Mouse (Mus musculus): ENCODE data around the gene Crybg3. TPM values are rescaled to one million over a fixed set of nuclear protein-coding genes. Genes with fewer than 3 reads are reported as not detected.
"Not testable (repeated sequence)": the region's sequence is repeated elsewhere in the genome, so short reads cannot be mapped to it uniquely, and the experiment has no call there.

Gene Crybg3
- polyA plus RNA-seq, 1 experiment from 2014 or later = 6.3 TPM

DNA sequence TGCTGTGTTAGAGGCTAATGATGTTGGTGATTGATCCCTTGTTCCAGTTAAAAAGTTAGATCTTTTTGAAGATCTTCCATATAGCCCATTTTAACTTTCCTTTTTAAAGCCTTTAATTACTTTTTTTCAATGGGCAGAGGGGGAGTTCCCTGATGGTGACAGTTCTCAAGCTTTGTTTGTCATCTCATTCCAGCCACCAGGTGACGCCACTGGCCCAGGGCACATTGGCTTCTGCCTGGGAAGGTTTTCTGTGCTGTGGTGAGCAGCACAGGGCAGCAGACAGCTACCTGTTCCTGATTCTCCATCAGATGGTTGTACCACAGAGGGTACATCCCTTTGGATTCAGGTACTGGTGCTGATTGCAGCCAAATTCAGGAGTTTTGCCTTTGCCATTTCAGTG, 126.0 kb downstream of the Crybg3 start:
- Histone ChIP-seq H3K9me3 (ENCODE audit: control insufficient read depth, low read length) (no peaks in the 10 kb centered on the region), H3K4me2 (replicated peaks; ENCODE audit: low read depth) (no peak overlapping the region), H3K4me1 (replicated peaks; ENCODE audit: control insufficient read depth, insufficient read depth) (no peaks in the 10 kb centered on the region), H3K4me3 (ENCODE audit: low read depth, low read length) (no peak overlapping the region), H3K27me3 (ENCODE audit: control insufficient read depth, insufficient read depth, low read length) (no peaks in the 10 kb centered on the region), H3K36me3 (ENCODE audit: control insufficient read depth, insufficient read depth, low read length) (no peaks in the 10 kb centered on the region), H3K27ac (replicated peaks) (no peak overlapping the region), H3K9ac (ENCODE audit: low read length) (no peak overlapping the region)
- DNase-seq (ENCODE audit: low spot score) = peak; percentile 71
- ATAC-seq (ENCODE audit: low FRiP score, low TSS enrichment) = no peak
- TF ChIP-seq CTCF (IDR thresholded peaks at IDR 0.05; ENCODE audit: low read depth) = peak; percentile 94
- TF ChIP-seq EP300 (optimal IDR thresholded peaks at IDR 0.05) = no peak
- WGBS = 29% methylated on average over 1 of the region's 1 CpGs

DNA sequence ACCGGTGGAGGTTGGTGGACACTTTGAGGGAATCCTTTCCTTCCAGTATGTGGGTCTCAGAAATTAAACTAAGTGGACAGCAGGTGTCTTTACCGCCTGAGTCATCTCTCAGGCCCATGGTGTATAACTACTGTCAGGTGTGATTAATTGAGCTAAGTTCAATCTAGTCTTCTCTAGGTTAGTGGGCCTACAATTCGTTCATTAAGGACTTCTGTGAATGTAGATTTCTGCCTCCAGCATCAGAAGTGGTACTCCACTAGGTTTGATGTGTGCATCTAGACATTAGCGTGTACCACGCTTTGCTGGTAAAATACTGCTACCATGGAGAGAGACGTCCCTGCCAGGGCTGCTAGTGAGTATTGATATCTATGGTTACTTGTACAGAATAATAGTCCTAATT, 128.2 kb downstream of the Crybg3 start:
- 37% methylated on average over 6 of the region's 6 CpGs for WGBS
- peak overlapping the region; percentile 71 for H3K9ac ChIP-seq (ENCODE audit: low read length)
- H3K4me3 ChIP-seq (ENCODE audit: low read depth, low read length) = peak overlapping the region; percentile 88

DNA sequence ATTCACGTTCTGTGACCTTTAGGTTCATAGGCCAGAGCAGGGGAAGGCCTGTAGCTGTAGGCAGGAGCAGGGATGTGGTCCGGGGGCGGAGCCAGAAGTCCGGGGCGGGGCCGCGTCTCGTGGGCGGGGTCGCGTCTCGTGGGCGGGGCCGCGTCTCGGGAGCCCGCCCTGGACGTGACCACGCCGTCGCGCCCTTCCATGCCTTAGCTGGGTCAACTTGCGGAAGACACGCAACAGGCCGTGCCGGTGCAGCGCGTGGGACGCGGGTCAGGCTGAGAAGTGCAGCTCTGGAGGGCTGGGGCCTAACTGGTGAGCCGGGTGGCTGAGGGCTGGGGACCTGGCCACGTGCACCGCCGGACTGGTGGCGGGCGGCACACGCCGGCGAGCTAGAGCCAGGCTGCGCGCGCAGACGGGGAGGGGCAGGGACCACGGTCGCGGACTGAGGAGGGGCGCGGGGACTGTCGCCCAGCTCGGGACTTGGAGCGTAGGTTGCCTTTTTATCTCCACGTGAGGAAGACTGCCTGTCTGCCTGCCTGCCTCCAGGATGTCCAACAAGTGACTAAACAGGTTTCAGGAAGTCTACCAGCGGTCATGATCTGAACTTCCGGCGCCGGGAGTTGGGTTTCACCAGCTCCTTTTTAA, 129.0 kb downstream of the Crybg3 start, which contains the start of gene Riox2:
Riox2 (plus strand) TSS at position 139 of the 642 bp plus-strand sequence.
- Histone ChIP-seq H3K36me3 (ENCODE audit: control insufficient read depth, insufficient read depth, low read length) (no peaks in the 10 kb centered on the region), H3K9me3 (ENCODE audit: control insufficient read depth, low read length) (no peaks in the 10 kb centered on the region), H3K27ac (replicated peaks) (peak within 1 kb of the TSS; percentile 83), H3K27me3 (ENCODE audit: control insufficient read depth, insufficient read depth, low read length) (no peaks in the 10 kb centered on the region), H3K4me3 (ENCODE audit: low read depth, low read length) (peak within 1 kb of the TSS; percentile 88), H3K9ac (ENCODE audit: low read length) (peak within 1 kb of the TSS; percentile 71), H3K4me1 (replicated peaks; ENCODE audit: control insufficient read depth, insufficient read depth) (no peaks in the 10 kb centered on the region), H3K4me2 (replicated peaks; ENCODE audit: low read depth) (peak within 1 kb of the TSS; percentile 63)
- 1% methylated on average over 56 of the region's 56 CpGs for WGBS
- ATAC-seq (ENCODE audit: low FRiP score, low TSS enrichment) = peak; percentile 96
- DNase-seq (ENCODE audit: low spot score) = peak; percentile 91
- TF ChIP-seq EP300 (optimal IDR thresholded peaks at IDR 0.05) (no peak), CTCF (IDR thresholded peaks at IDR 0.05; ENCODE audit: low read depth) (peak; percentile 5; the same call in 1 of the 2 replicates)

More for the DNA sequence above, 128.2 kb downstream of the Crybg3 start:
- TF ChIP-seq CTCF (IDR thresholded peaks at IDR 0.05; ENCODE audit: low read depth) = no peak
- no peak for TF ChIP-seq EP300 (optimal IDR thresholded peaks at IDR 0.05)
- Histone ChIP-seq H3K4me1 (replicated peaks; ENCODE audit: control insufficient read depth, insufficient read depth) (no peaks in the 10 kb centered on the region), H3K4me2 (replicated peaks; ENCODE audit: low read depth) (peak overlapping the region; percentile 63), H3K27ac (replicated peaks) (no peak overlapping the region), H3K36me3 (ENCODE audit: control insufficient read depth, insufficient read depth, low read length) (no peaks in the 10 kb centered on the region), H3K9me3 (ENCODE audit: control insufficient read depth, low read length) (no peaks in the 10 kb centered on the region), H3K27me3 (ENCODE audit: control insufficient read depth, insufficient read depth, low read length) (no peaks in the 10 kb centered on the region)
- DNase-seq (ENCODE audit: low spot score) (no peak), ATAC-seq (ENCODE audit: low FRiP score, low TSS enrichment) (no peak)

DNA sequence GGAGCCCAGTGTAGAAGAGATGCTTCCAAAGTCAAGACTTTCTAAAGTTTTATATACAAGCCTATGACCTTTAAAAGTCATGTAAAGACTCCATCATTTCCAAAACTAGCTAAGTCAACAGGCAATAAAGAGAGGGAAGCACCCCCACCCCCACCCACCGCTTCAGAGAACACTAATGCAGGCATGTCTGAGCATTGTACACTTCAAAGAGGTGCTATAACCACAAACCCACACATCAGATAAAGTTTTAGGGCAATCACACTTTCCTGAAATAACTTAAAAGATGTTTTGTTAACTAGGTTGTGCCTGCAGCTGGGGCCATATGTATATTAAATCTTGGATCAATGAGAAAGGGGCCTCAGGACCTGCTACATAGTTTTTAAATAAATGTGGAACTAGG, 130.9 kb downstream of the Crybg3 start:
- no peak for DNase-seq (ENCODE audit: low spot score)
- H3K9me3 ChIP-seq (ENCODE audit: control insufficient read depth, low read length) = no peaks in the 10 kb centered on the region
- H3K4me2 ChIP-seq (replicated peaks; ENCODE audit: low read depth) = no peak overlapping the region
- no peaks in the 10 kb centered on the region for H3K4me1 ChIP-seq (replicated peaks; ENCODE audit: control insufficient read depth, insufficient read depth)
- WGBS = 71% methylated on average over 1 of the region's 1 CpGs
- no peaks in the 10 kb centered on the region for H3K27me3 ChIP-seq (ENCODE audit: control insufficient read depth, insufficient read depth, low read length)
- no peaks in the 10 kb centered on the region for H3K36me3 ChIP-seq (ENCODE audit: control insufficient read depth, insufficient read depth, low read length)
- TF ChIP-seq CTCF (IDR thresholded peaks at IDR 0.05; ENCODE audit: low read depth) (no peak), EP300 (optimal IDR thresholded peaks at IDR 0.05) (no peak)
- no peak overlapping the region for H3K27ac ChIP-seq (replicated peaks)
- no peak overlapping the region for H3K4me3 ChIP-seq (ENCODE audit: low read depth, low read length)
- no peak for ATAC-seq (ENCODE audit: low FRiP score, low TSS enrichment)
- no peak overlapping the region for H3K9ac ChIP-seq (ENCODE audit: low read length)

DNA sequence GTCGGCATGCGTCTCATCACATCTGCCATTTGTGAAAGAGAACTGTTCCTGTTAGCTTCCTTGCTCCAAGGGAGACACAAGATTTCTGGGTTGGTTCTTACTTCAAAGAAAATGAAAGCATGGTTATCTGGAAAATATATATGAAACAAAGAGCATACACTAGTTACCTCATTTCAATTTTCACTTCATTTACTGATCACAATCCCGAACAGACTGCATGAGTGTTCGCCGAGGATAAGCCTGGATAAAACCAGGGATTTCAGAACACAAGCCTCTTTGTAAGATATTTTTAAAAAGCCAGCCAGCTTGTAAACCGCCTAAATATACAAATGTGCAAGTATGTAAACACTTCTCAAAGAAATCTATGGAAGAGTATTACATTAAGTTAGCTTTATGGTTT, 136.8 kb downstream of the Crybg3 start:
- whole genome bisulfite sequencing = 66% methylated on average over 6 of the region's 6 CpGs
- Histone ChIP-seq H3K9ac (ENCODE audit: low read length) (no peak overlapping the region), H3K4me2 (replicated peaks; ENCODE audit: low read depth) (no peak overlapping the region), H3K9me3 (ENCODE audit: control insufficient read depth, low read length) (no peaks in the 10 kb centered on the region), H3K27ac (replicated peaks) (no peak overlapping the region), H3K4me1 (replicated peaks; ENCODE audit: control insufficient read depth, insufficient read depth) (no peaks in the 10 kb centered on the region), H3K27me3 (ENCODE audit: control insufficient read depth, insufficient read depth, low read length) (no peaks in the 10 kb centered on the region), H3K36me3 (ENCODE audit: control insufficient read depth, insufficient read depth, low read length) (no peaks in the 10 kb centered on the region), H3K4me3 (ENCODE audit: low read depth, low read length) (no peak overlapping the region)
- no peak for ATAC-seq (ENCODE audit: low FRiP score, low TSS enrichment)
- no peak for TF ChIP-seq CTCF (IDR thresholded peaks at IDR 0.05; ENCODE audit: low read depth)
- TF ChIP-seq EP300 (optimal IDR thresholded peaks at IDR 0.05) = no peak
- DNase-seq (ENCODE audit: low spot score) = no peak

DNA sequence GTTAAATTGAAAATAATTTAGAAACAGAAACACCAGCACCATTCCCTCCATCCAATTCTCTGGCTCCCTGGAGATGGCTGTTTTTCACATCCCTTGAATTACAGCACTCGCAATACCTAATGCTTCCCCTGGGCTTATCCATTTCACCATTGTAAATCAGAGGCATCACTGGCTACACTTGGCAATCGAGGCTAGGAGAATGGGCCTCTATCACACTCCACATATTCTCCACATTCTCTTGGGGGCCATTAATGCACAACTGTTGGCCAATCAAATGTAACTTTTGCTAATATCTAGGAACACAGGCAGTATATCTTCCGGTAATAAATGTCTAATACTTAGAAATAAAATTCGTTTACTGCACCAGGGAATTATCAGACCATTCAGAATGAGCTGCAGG, 137.2 kb downstream of the Crybg3 start:
- Histone ChIP-seq H3K9ac (ENCODE audit: low read length) (no peak overlapping the region), H3K4me2 (replicated peaks; ENCODE audit: low read depth) (no peak overlapping the region), H3K4me3 (ENCODE audit: low read depth, low read length) (no peak overlapping the region), H3K27ac (replicated peaks) (no peak overlapping the region), H3K36me3 (ENCODE audit: control insufficient read depth, insufficient read depth, low read length) (no peaks in the 10 kb centered on the region), H3K4me1 (replicated peaks; ENCODE audit: control insufficient read depth, insufficient read depth) (no peaks in the 10 kb centered on the region), H3K9me3 (ENCODE audit: control insufficient read depth, low read length) (no peaks in the 10 kb centered on the region), H3K27me3 (ENCODE audit: control insufficient read depth, insufficient read depth, low read length) (no peaks in the 10 kb centered on the region)
- DNase-seq (ENCODE audit: low spot score) = no peak
- 71% methylated on average over 4 of the region's 4 CpGs for WGBS
- ATAC-seq (ENCODE audit: low FRiP score, low TSS enrichment) = no peak
- TF ChIP-seq CTCF (IDR thresholded peaks at IDR 0.05; ENCODE audit: low read depth) (no peak), EP300 (optimal IDR thresholded peaks at IDR 0.05) (no peak)

DNA sequence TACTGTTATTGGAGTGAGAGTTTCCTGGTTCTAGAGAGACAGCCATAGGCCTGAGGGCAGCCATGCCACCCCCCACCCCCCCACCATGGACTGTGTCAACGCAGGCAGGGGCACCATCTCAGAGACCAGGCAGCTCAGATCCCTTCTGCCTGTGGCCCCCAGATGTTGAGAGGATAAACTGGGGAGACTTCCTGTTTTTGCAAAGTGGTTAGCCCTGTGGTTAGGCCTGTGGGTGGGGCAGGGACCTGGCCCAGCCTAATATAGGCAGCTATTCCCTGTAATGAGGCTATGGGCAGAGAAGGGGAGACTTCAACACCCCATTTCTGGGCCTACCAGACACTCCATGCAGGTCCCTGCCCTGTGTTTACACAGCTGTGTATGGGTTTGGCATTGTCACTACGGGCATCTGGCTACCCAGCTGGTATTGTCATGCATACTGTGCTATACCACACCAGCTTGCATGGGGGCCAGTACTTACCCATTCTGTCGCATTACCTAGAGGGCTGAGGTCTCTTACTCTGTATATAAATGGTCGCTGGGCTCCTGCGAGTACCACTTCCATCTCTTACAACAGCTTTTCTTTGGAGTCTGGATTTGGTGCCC, 141.4 kb downstream of the Crybg3 start:
- H3K4me2 ChIP-seq (replicated peaks; ENCODE audit: low read depth); DNase-seq (ENCODE audit: low spot score); ATAC-seq (ENCODE audit: low FRiP score, low TSS enrichment); H3K36me3 ChIP-seq (ENCODE audit: control insufficient read depth, insufficient read depth, low read length); H3K27ac ChIP-seq (replicated peaks); H3K27me3 ChIP-seq (ENCODE audit: control insufficient read depth, insufficient read depth, low read length); H3K9me3 ChIP-seq (ENCODE audit: control insufficient read depth, low read length); H3K9ac ChIP-seq (ENCODE audit: low read length); H3K4me1 ChIP-seq (replicated peaks; ENCODE audit: control insufficient read depth, insufficient read depth); H3K4me3 ChIP-seq (ENCODE audit: low read depth, low read length): not testable (repeated sequence)
- WGBS = 73% methylated on average over 4 of the region's 5 CpGs
